10 mouse cellular contexts compared by ENCODE assay signal in the genomic region with DNA sequence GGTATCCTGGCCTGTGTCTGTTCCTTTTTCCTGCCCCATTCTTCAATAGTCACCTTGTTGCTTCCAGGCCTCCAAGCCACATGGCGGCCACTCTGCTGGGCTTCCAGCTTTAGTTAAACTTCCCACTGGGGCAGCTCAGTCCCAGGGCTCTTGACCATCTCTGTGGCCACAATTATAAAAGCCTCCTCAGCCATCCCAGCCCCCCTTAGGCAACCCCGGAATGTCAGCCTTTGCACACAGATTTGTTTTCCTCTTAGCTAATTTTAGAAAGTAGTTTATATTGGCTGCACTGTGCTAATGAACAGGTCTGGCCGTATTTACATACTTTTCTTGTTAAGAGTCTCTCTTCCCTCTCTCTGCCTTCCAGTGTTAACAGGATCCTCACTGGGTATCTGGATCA.
DNase-seq lines count a peak whose midpoint lies in the region; ATAC-seq and TF ChIP-seq lines count a peak whose summit lies in the region.
"Had no signal": no experiment of that assay in that cellular context is flagged by ENCODE, and none has a peak within 500 bp of the region (broad histone marks: within the 10 kb centered on the region; RNA-seq: fewer than 3 reads in every experiment).

No protein-coding gene starts in this region.

- TF ChIP-seq EP300 in liver, postnatal 0 days (IDR thresholded peaks at IDR 0.05; ENCODE audit: low read depth) = no peak

- ATAC-seq in liver, postnatal 0 days = no peak
- ATAC-seq in forebrain, postnatal 0 days = no peak
- ATAC-seq in limb, embryonic 12.5 days (ENCODE audit: insufficient number of reproducible peaks, insufficient read depth, low FRiP score, low TSS enrichment, low read depth) = no peak
- peak; percentile 16 for ATAC-seq in midbrain, embryonic 15.5 days (replicated peaks)
- no peak for ATAC-seq in granulocyte monocyte progenitor cell, adult 5-6 weeks (replicated peaks; ENCODE audit: poor library complexity, severe bottlenecking)
- ATAC-seq: Patski had no signal

- no peaks in the 10 kb centered on the region for H3K36me3 ChIP-seq in liver, adult 2 months (ENCODE audit: control insufficient read depth, insufficient read depth, low read length)
- H3K36me3 ChIP-seq in liver, postnatal 0 days (replicated peaks; ENCODE audit: insufficient read depth, low read length) = no peaks in the 10 kb centered on the region
- H3K36me3 ChIP-seq in forebrain, postnatal 0 days (ENCODE audit: insufficient read depth) = no peaks in the 10 kb centered on the region
- H3K36me3 ChIP-seq in limb, embryonic 12.5 days = no peaks in the 10 kb centered on the region
- H3K36me3 ChIP-seq in midbrain, embryonic 15.5 days (replicated peaks) = no peaks in the 10 kb centered on the region
- H3K36me3 ChIP-seq: heart, embryonic 10.5 days had no signal

- WGBS in liver, adult 2 months = 37% methylated on average over 3 of the region's 3 CpGs
- 62% methylated on average over 3 of the region's 3 CpGs for WGBS in liver, postnatal 0 days (ENCODE audit: insufficient replicate concordance)
- WGBS in forebrain, postnatal 0 days = 45% methylated on average over 3 of the region's 3 CpGs
- 39% methylated on average over 3 of the region's 3 CpGs for WGBS in limb, embryonic 12.5 days
- 67% methylated on average over 3 of the region's 3 CpGs for WGBS in midbrain, embryonic 15.5 days

- H3K9ac ChIP-seq in liver, adult 2 months (ENCODE audit: low read depth, low read length) = no peak overlapping the region
- H3K9ac ChIP-seq in liver, postnatal 0 days (replicated peaks) = no peak overlapping the region
- no peak overlapping the region for H3K9ac ChIP-seq in forebrain, postnatal 0 days
- no peak overlapping the region for H3K9ac ChIP-seq in limb, embryonic 12.5 days (replicated peaks)
- H3K9ac ChIP-seq in midbrain, embryonic 15.5 days = no peak overlapping the region

- no peak overlapping the region for H3K27ac ChIP-seq in liver, adult 2 months (replicated peaks; ENCODE audit: insufficient read depth, low read depth, low read length)
- H3K27ac ChIP-seq in liver, postnatal 0 days (ENCODE audit: low read depth) = no peak overlapping the region
- H3K27ac ChIP-seq in forebrain, postnatal 0 days (ENCODE audit: low read depth, low read length) = peak overlapping the region; percentile 64; the same call in 1 of the 2 replicates
- peak overlapping the region; percentile 59 for H3K27ac ChIP-seq in limb, embryonic 12.5 days
- H3K27ac ChIP-seq in midbrain, embryonic 15.5 days = peak overlapping the region; percentile 72
- H3K27ac ChIP-seq: heart, embryonic 10.5 days had no signal

- DNase-seq in liver, adult 2 months (ENCODE audit: extremely low read depth, low read depth, low spot score) = peak; percentile 25
- DNase-seq in liver, postnatal 0 days = no peak
- DNase-seq in forebrain, postnatal 0 days = no peak
- no peak for DNase-seq in layer of hippocampus, postnatal 36 days
- DNase-seq: cerebellum, postnatal 36 days had no signal

- no peaks in the 10 kb centered on the region for H3K27me3 ChIP-seq in liver, adult 2 months (ENCODE audit: control insufficient read depth, insufficient read depth, low read length)
- no peaks in the 10 kb centered on the region for H3K27me3 ChIP-seq in liver, postnatal 0 days (ENCODE audit: insufficient read depth, low read length)
- no peaks in the 10 kb centered on the region for H3K27me3 ChIP-seq in forebrain, postnatal 0 days (ENCODE audit: insufficient read depth, low read length)
- no peaks in the 10 kb centered on the region for H3K27me3 ChIP-seq in limb, embryonic 12.5 days
- H3K27me3 ChIP-seq in midbrain, embryonic 15.5 days (replicated peaks) = no peaks in the 10 kb centered on the region
- H3K27me3 ChIP-seq: Patski had no signal

- no peaks in the 10 kb centered on the region for H3K79me2 ChIP-seq in liver, adult 2 months (ENCODE audit: control insufficient read depth, insufficient read depth, low read length)

- TF ChIP-seq CTCF in liver, adult 2 months (IDR thresholded peaks at IDR 0.05; ENCODE audit: low read depth, low read length) = no peak
- TF ChIP-seq CTCF in liver, postnatal 0 days (IDR thresholded peaks at IDR 0.05; ENCODE audit: low read depth) = no peak
- no peak for TF ChIP-seq CTCF in forebrain, postnatal 0 days (IDR thresholded peaks at IDR 0.05; ENCODE audit: low read depth)

- H3K4me2 ChIP-seq in liver, postnatal 0 days (ENCODE audit: low read depth, low read length) = no peak overlapping the region
- H3K4me2 ChIP-seq in forebrain, postnatal 0 days (ENCODE audit: low read depth) = no peak overlapping the region
- H3K4me2 ChIP-seq in limb, embryonic 12.5 days = no peak overlapping the region
- no peak overlapping the region for H3K4me2 ChIP-seq in midbrain, embryonic 15.5 days

- peaks cover 15% of the 10 kb centered on the region; the same call in 1 of the 2 replicates for H3K4me1 ChIP-seq in liver, adult 2 months (ENCODE audit: control insufficient read depth, insufficient read depth, low read length)
- peaks cover 15% of the 10 kb centered on the region; the same call in 1 of the 2 replicates for H3K4me1 ChIP-seq in liver, postnatal 0 days (ENCODE audit: insufficient read depth)
- H3K4me1 ChIP-seq in forebrain, postnatal 0 days (ENCODE audit: insufficient read depth) = peaks cover 19% of the 10 kb centered on the region
- H3K4me1 ChIP-seq in limb, embryonic 12.5 days (replicated peaks) = peaks cover 32% of the 10 kb centered on the region
- H3K4me1 ChIP-seq in midbrain, embryonic 15.5 days = peaks cover 39% of the 10 kb centered on the region

- no peak overlapping the region for H3K4me3 ChIP-seq in liver, adult 2 months (ENCODE audit: insufficient read depth, low read depth, low read length)
- no peak overlapping the region for H3K4me3 ChIP-seq in liver, postnatal 0 days (ENCODE audit: low read depth, low read length)
- no peak overlapping the region for H3K4me3 ChIP-seq in forebrain, postnatal 0 days (ENCODE audit: low read depth, low read length)
- no peak overlapping the region for H3K4me3 ChIP-seq in limb, embryonic 12.5 days (replicated peaks)
- no peak overlapping the region for H3K4me3 ChIP-seq in midbrain, embryonic 15.5 days
- H3K4me3 ChIP-seq: heart, embryonic 10.5 days had no signal

- TF ChIP-seq POLR2A in liver, adult 2 months (IDR thresholded peaks at IDR 0.05; ENCODE audit: extremely low read depth, insufficient read depth, low read length) = no peak

- H3K9me3 ChIP-seq in liver, postnatal 0 days (ENCODE audit: low read length) = no peaks in the 10 kb centered on the region
- no peaks in the 10 kb centered on the region for H3K9me3 ChIP-seq in forebrain, postnatal 0 days (ENCODE audit: low read length)
- peaks cover 5% of the 10 kb centered on the region; the same call in 1 of the 2 replicates for H3K9me3 ChIP-seq in limb, embryonic 12.5 days
- H3K9me3 ChIP-seq in midbrain, embryonic 15.5 days = no peaks in the 10 kb centered on the region
- H3K9me3 ChIP-seq: heart, embryonic 10.5 days had no signal

Comparison
In these comparisons a context has a peak if more than half of its experiments do, and no peak if none do; other contexts are left out.
1. H3K27ac ChIP-seq: peak in forebrain, postnatal 0 days (single experiment), limb, embryonic 12.5 days (single experiment) and midbrain, embryonic 15.5 days (single experiment); none in liver, adult 2 months (single experiment) and liver, postnatal 0 days (single experiment).